Mouse (Mus musculus): ENCODE results near the gene Elob. TPM values are rescaled to one million over a fixed set of nuclear protein-coding genes. Genes with fewer than 3 reads are reported as not detected.

Elob gene
- polyA plus RNA-seq, 1 experiment from 2014 or later = 1,117 TPM

- Histone ChIP-seq H3K27me3 (no peaks in the 10 kb centered on the region), H3K4me2 (replicated peaks) (no peak overlapping the region), H3K4me1 (no peaks in the 10 kb centered on the region), H3K27ac (no peak overlapping the region), H3K36me3 (no peaks in the 10 kb centered on the region), H3K9ac (no peak overlapping the region), H3K4me3 (no peak overlapping the region), H3K9me3 (replicated peaks) (no peaks in the 10 kb centered on the region)
- ATAC-seq (ENCODE audit: low FRiP score) = peak; percentile 43; the same call in 1 of the 2 replicates
- WGBS = 62% methylated on average over 19 of the region's 19 CpGs
Measured at GRCm38 (mm10) chr17:23850853-23851749, 22.2 kb upstream of the Elob start.

GRCm38 (mm10) chr17:23850028-23850427, 21.1 kb upstream of the Elob start:
- no peak overlapping the region for H3K9ac ChIP-seq

GRCm38 (mm10) chr17:23843812-23844273, 14.9 kb upstream of the Elob start, which contains the start of the genes Prss32 and Prss41:
Gene Prss32, plus strand, starts transcription at chr17:23843855.
Gene Prss41, minus strand, starts transcription at chr17:23844172.
- 18% methylated on average over 19 of the region's 19 CpGs for WGBS
- Histone ChIP-seq H3K4me1 (peaks cover 5% of the 10 kb centered on the region; the same call in 1 of the 2 replicates), H3K36me3 (no peaks in the 10 kb centered on the region), H3K27ac (no peak within 1 kb of the TSS), H3K9me3 (replicated peaks) (no peaks in the 10 kb centered on the region), H3K27me3 (0 out of 2 replicates have a peak, but pooled peaks cover 5% of the 10 kb centered on the region), H3K9ac (no peak within 1 kb of the TSS), H3K4me2 (replicated peaks) (peak within 1 kb of the TSS; percentile 38), H3K4me3 (no peak within 1 kb of the TSS; the same call in 1 of the 2 replicates)
- peak; percentile 43 for ATAC-seq (ENCODE audit: low FRiP score)

More at GRCm38 (mm10) chr17:23850028-23850427, 21.1 kb upstream of the Elob start:
- H3K27ac ChIP-seq = no peak overlapping the region
- no peak overlapping the region for H3K4me3 ChIP-seq
- H3K9me3 ChIP-seq (replicated peaks) = no peaks in the 10 kb centered on the region
- no peak for ATAC-seq (ENCODE audit: low FRiP score)
- H3K36me3 ChIP-seq = no peaks in the 10 kb centered on the region
- H3K4me2 ChIP-seq (replicated peaks) = no peak overlapping the region
- 62% methylated on average over 2 of the region's 2 CpGs for WGBS
- no peaks in the 10 kb centered on the region for H3K4me1 ChIP-seq
- no peaks in the 10 kb centered on the region for H3K27me3 ChIP-seq

- WGBS = 39% methylated on average over 23 of the region's 23 CpGs
- H3K4me3 ChIP-seq = no peak overlapping the region
- H3K27ac ChIP-seq = no peak overlapping the region
- H3K4me1 ChIP-seq = peaks cover 5% of the 10 kb centered on the region; the same call in 1 of the 2 replicates
- peak overlapping the region; percentile 38 for H3K4me2 ChIP-seq (replicated peaks)
- no peaks in the 10 kb centered on the region for H3K36me3 ChIP-seq
- 0 out of 2 replicates have a peak, but pooled peaks cover 5% of the 10 kb centered on the region for H3K27me3 ChIP-seq
- no peaks in the 10 kb centered on the region for H3K9me3 ChIP-seq (replicated peaks)
- peak; percentile 6; the same call in 1 of the 2 replicates for ATAC-seq (ENCODE audit: low FRiP score)
- no peak overlapping the region for H3K9ac ChIP-seq
Measured at GRCm38 (mm10) chr17:23843141-23843811, 14.3 kb upstream of the Elob start.

GRCm38 (mm10) chr17:23841145-23841544, 12.2 kb upstream of the Elob start:
- H3K4me2 ChIP-seq (replicated peaks) = no peak overlapping the region
- H3K9me3 ChIP-seq (replicated peaks) = no peaks in the 10 kb centered on the region
- no peak overlapping the region for H3K9ac ChIP-seq
- H3K4me1 ChIP-seq = peaks cover 5% of the 10 kb centered on the region; the same call in 1 of the 2 replicates
- H3K27ac ChIP-seq = no peak overlapping the region
- no peak overlapping the region for H3K4me3 ChIP-seq
- ATAC-seq (ENCODE audit: low FRiP score) = no peak
- 27% methylated on average over 4 of the region's 4 CpGs for WGBS
- H3K27me3 ChIP-seq = peaks cover 16% of the 10 kb centered on the region
- H3K36me3 ChIP-seq = no peaks in the 10 kb centered on the region

GRCm38 (mm10) chr17:23836006-23836575, 7.2 kb upstream of the Elob start, which contains the start of gene Prss33:
Gene Prss33, minus strand, starts transcription at chr17:23836056.
- peaks cover 51% of the 10 kb centered on the region for H3K27me3 ChIP-seq
- WGBS = 77% methylated on average over 8 of the region's 8 CpGs
- no peak within 1 kb of the TSS for H3K9ac ChIP-seq
- no peak within 1 kb of the TSS for H3K27ac ChIP-seq
- no peak within 1 kb of the TSS for H3K4me3 ChIP-seq
- H3K36me3 ChIP-seq = no peaks in the 10 kb centered on the region
- no peak within 1 kb of the TSS for H3K4me2 ChIP-seq (replicated peaks)
- no peaks in the 10 kb centered on the region for H3K4me1 ChIP-seq
- no peak for ATAC-seq (ENCODE audit: low FRiP score)
- H3K9me3 ChIP-seq (replicated peaks) = no peaks in the 10 kb centered on the region

GRCm38 (mm10) chr17:23831201-23831600, 2.3 kb upstream of the Elob start:
- WGBS = 94% methylated on average over 1 of the region's 1 CpGs
- Histone ChIP-seq H3K4me1 (peaks cover 19% of the 10 kb centered on the region), H3K9ac (no peak overlapping the region), H3K27me3 (peaks cover 47% of the 10 kb centered on the region), H3K36me3 (peaks cover 12% of the 10 kb centered on the region), H3K4me2 (replicated peaks) (no peak overlapping the region), H3K27ac (no peak overlapping the region), H3K9me3 (replicated peaks) (no peaks in the 10 kb centered on the region), H3K4me3 (no peak overlapping the region)
- ATAC-seq (ENCODE audit: low FRiP score) = no peak

- Histone ChIP-seq H3K27me3 (peaks cover 23% of the 10 kb centered on the region), H3K27ac (peak overlapping the region; percentile 97), H3K36me3 (peaks cover 39% of the 10 kb centered on the region), H3K9me3 (replicated peaks) (no peaks in the 10 kb centered on the region), H3K4me1 (peaks cover 19% of the 10 kb centered on the region), H3K9ac (peak overlapping the region; percentile 86), H3K4me2 (replicated peaks) (peak overlapping the region; percentile 82), H3K4me3 (peak overlapping the region; percentile 80)
- under 1% methylated on average over 47 of the region's 47 CpGs for whole genome bisulfite sequencing
- ATAC-seq (ENCODE audit: low FRiP score) = peak; percentile 79
Measured at GRCm38 (mm10) chr17:23828271-23829001, 500 bp downstream of the Elob start.

GRCm38 (mm10) chr17:23825591-23825990, 3.3 kb downstream of the Elob start:
- peaks cover 19% of the 10 kb centered on the region for H3K4me1 ChIP-seq
- no peak overlapping the region for H3K9ac ChIP-seq
- H3K9me3 ChIP-seq (replicated peaks) = no peaks in the 10 kb centered on the region
- H3K27ac ChIP-seq = no peak overlapping the region
- WGBS = 88% methylated on average over 4 of the region's 4 CpGs
- H3K27me3 ChIP-seq = peaks cover 2% of the 10 kb centered on the region; the same call in 1 of the 2 replicates
- H3K4me2 ChIP-seq (replicated peaks) = no peak overlapping the region
- peaks cover 67% of the 10 kb centered on the region for H3K36me3 ChIP-seq
- ATAC-seq (ENCODE audit: low FRiP score) = no peak
- H3K4me3 ChIP-seq = no peak overlapping the region

- no peak overlapping the region for H3K4me3 ChIP-seq
- H3K4me1 ChIP-seq = peaks cover 16% of the 10 kb centered on the region
- no peak overlapping the region for H3K9ac ChIP-seq
- no peak overlapping the region for H3K4me2 ChIP-seq (replicated peaks)
- no peak overlapping the region for H3K27ac ChIP-seq
- peaks cover 15% of the 10 kb centered on the region; the same call in 1 of the 2 replicates for H3K9me3 ChIP-seq (replicated peaks)
- WGBS = 91% methylated on average over 12 of the region's 12 CpGs
- H3K36me3 ChIP-seq = peaks cover 87% of the 10 kb centered on the region
- H3K27me3 ChIP-seq = no peaks in the 10 kb centered on the region
- peak; percentile 30; the same call in 1 of the 2 replicates for ATAC-seq (ENCODE audit: low FRiP score)
Measured at GRCm38 (mm10) chr17:23823614-23824013, 5.3 kb downstream of the Elob start.

- Histone ChIP-seq H3K4me1 (peaks cover 14% of the 10 kb centered on the region), H3K36me3 (peaks cover 93% of the 10 kb centered on the region), H3K4me3 (no peak overlapping the region), H3K9ac (no peak overlapping the region), H3K27ac (no peak overlapping the region), H3K4me2 (replicated peaks) (no peak overlapping the region), H3K9me3 (replicated peaks) (peaks cover 20% of the 10 kb centered on the region; the same call in 1 of the 2 replicates), H3K27me3 (no peaks in the 10 kb centered on the region)
- 86% methylated on average over 16 of the region's 16 CpGs for WGBS
- ATAC-seq (ENCODE audit: low FRiP score) = peak; percentile 39
Measured at GRCm38 (mm10) chr17:23823018-23823417, 5.9 kb downstream of the Elob start.
